ENCODE assay signal across 9 mouse cellular contexts in the genomic region with DNA sequence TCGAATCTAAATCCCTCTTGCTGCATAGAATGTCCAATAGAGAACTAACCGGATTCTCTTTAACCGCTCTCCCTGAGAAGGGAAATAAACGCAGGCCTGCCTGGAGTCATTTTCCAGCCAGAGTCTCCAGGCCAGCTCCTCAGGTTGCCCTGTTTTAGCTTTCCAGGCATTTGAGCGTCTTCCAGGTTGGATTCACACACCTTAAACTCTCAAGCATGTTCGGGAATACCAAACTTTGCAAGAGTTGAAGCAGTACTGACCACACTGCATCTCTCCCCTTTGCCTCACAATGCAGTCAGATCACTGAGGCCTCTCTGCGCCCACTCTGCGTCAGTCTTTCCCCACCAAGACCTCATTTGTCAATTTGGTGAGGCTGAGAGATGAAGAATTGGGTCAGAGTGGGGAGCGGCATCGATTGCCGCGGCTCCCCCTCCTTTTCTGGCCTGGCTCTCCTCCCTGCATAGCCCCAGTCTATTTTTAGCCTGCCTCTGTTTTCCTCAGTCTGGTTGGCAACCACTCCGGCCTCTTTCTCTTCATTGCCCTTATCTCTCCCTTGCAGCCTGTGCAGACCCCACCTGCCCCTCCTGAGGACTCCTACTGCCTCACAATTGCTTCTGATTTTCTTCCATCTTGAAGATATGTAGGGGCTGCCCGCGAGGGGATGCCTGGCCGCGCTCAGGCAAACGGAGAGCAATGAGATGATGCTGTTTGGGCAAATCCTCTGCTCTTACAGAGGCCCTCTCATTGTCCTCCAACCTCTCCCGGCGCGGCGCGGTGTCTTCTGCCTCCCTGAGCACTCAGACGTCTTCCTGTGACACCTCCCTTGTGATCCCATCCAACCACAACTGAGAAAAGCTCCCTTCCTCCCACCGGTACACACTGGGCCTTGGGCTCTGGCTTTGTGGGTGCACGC. TPM values are rescaled to one million over a fixed set of nuclear protein-coding genes. Genes with fewer than 3 reads are reported as not detected.
DNase-seq lines count a peak whose midpoint lies in the region; ATAC-seq and TF ChIP-seq lines count a peak whose summit lies in the region.
"Had no signal": no experiment of that assay in that cellular context is flagged by ENCODE, and none has a peak within 500 bp of the region (broad histone marks: within the 10 kb centered on the region; RNA-seq: fewer than 3 reads in every experiment).

No protein-coding gene starts in this region.

- TF ChIP-seq POLR2A in thymus, adult 2 months (IDR thresholded peaks at IDR 0.05; ENCODE audit: control insufficient read depth, extremely low read depth, insufficient read depth, low read length, poor library complexity): no peak

- TF ChIP-seq CTCF in thymus, adult 2 months (IDR thresholded peaks at IDR 0.05; ENCODE audit: borderline replicate concordance, control insufficient read depth, extremely low read depth, insufficient read depth, low read length, poor library complexity): no peak

- H3K9ac ChIP-seq in neural tube, embryonic 13.5 days: 0 out of 2 replicates have a peak overlapping the region, but pooled peaks have one; percentile 17
- H3K9ac ChIP-seq in embryonic facial prominence, embryonic 13.5 days: no peak overlapping the region
- no peak overlapping the region for H3K9ac ChIP-seq in intestine, embryonic 16.5 days (ENCODE audit: low read depth, low read length)
- H3K9ac ChIP-seq: liver, embryonic 15.5 days had no signal

- no peaks in the 10 kb centered on the region for H3K36me3 ChIP-seq in neural tube, embryonic 13.5 days
- H3K36me3 ChIP-seq in embryonic facial prominence, embryonic 13.5 days: no peaks in the 10 kb centered on the region
- no peaks in the 10 kb centered on the region for H3K36me3 ChIP-seq in intestine, embryonic 16.5 days (ENCODE audit: control insufficient read depth, insufficient read depth, low read length)
- no peaks in the 10 kb centered on the region for H3K36me3 ChIP-seq in thymus, adult 2 months (ENCODE audit: control insufficient read depth, insufficient read depth, low read length)
- H3K36me3 ChIP-seq: liver, embryonic 15.5 days had no signal

- ATAC-seq in neural tube, embryonic 13.5 days (ENCODE audit: low read depth): no peak
- ATAC-seq in embryonic facial prominence, embryonic 13.5 days (ENCODE audit: insufficient number of reproducible peaks, insufficient read depth, low FRiP score, low TSS enrichment, low read depth): no peak
- ATAC-seq in intestine, embryonic 16.5 days: 0 out of 2 replicates have a peak, but pooled peaks have one; percentile 40

- no peak for DNase-seq in neural tube, embryonic 10.5 days (ENCODE audit: extremely low spot score, low spot score)
- DNase-seq in thymus, adult 2 months: peak; percentile 36
- DNase-seq in right cerebral cortex, postnatal 4 days: no peak
- DNase-seq in spleen, postnatal 4 days (ENCODE audit: low spot score in 2 of 2): no peak
- DNase-seq in adrenal gland, adult 18-20 months (ENCODE audit: low spot score in 2 of 2): no peak

- H3K4me1 ChIP-seq in neural tube, embryonic 13.5 days (replicated peaks): peaks cover 65% of the 10 kb centered on the region
- peaks cover 36% of the 10 kb centered on the region for H3K4me1 ChIP-seq in embryonic facial prominence, embryonic 13.5 days
- peaks cover 17% of the 10 kb centered on the region for H3K4me1 ChIP-seq in intestine, embryonic 16.5 days (ENCODE audit: control insufficient read depth, insufficient read depth, low read length)
- H3K4me1 ChIP-seq in thymus, adult 2 months (replicated peaks; ENCODE audit: control insufficient read depth, insufficient read depth, low read length): peaks cover 17% of the 10 kb centered on the region

- peaks cover 67% of the 10 kb centered on the region for H3K27me3 ChIP-seq in neural tube, embryonic 13.5 days
- H3K27me3 ChIP-seq in embryonic facial prominence, embryonic 13.5 days: peaks cover 22% of the 10 kb centered on the region; the same call in 1 of the 2 replicates
- H3K27me3 ChIP-seq in intestine, embryonic 16.5 days (replicated peaks; ENCODE audit: control insufficient read depth, insufficient read depth, low read length): no peaks in the 10 kb centered on the region
- H3K27me3 ChIP-seq in thymus, adult 2 months (ENCODE audit: control insufficient read depth, insufficient read depth, low read length): no peaks in the 10 kb centered on the region

- no peaks in the 10 kb centered on the region for H3K9me3 ChIP-seq in neural tube, embryonic 13.5 days
- H3K9me3 ChIP-seq in embryonic facial prominence, embryonic 13.5 days: no peaks in the 10 kb centered on the region
- H3K9me3 ChIP-seq in intestine, embryonic 16.5 days (ENCODE audit: control insufficient read depth, low read length): no peaks in the 10 kb centered on the region
- H3K9me3 ChIP-seq: liver, embryonic 15.5 days had no signal

- peak overlapping the region; percentile 1; the same call in 1 of the 2 replicates for H3K4me2 ChIP-seq in neural tube, embryonic 13.5 days
- H3K4me2 ChIP-seq in embryonic facial prominence, embryonic 13.5 days: 0 out of 2 replicates have a peak overlapping the region, but pooled peaks have one; percentile 7
- H3K4me2 ChIP-seq in intestine, embryonic 16.5 days (ENCODE audit: low read depth, low read length): no peak overlapping the region
- H3K4me2 ChIP-seq: liver, embryonic 15.5 days had no signal

- no peak overlapping the region for H3K4me3 ChIP-seq in neural tube, embryonic 13.5 days
- H3K4me3 ChIP-seq in embryonic facial prominence, embryonic 13.5 days: no peak overlapping the region
- H3K4me3 ChIP-seq in intestine, embryonic 16.5 days (ENCODE audit: low read length): no peak overlapping the region
- peak overlapping the region; percentile 1; the same call in 1 of the 2 replicates for H3K4me3 ChIP-seq in thymus, adult 2 months (ENCODE audit: control insufficient read depth, insufficient read depth, low read length)
- H3K4me3 ChIP-seq: liver, embryonic 15.5 days had no signal

- peak overlapping the region; percentile 67 for H3K27ac ChIP-seq in neural tube, embryonic 13.5 days (replicated peaks)
- H3K27ac ChIP-seq in embryonic facial prominence, embryonic 13.5 days: peak overlapping the region; percentile 39
- H3K27ac ChIP-seq in intestine, embryonic 16.5 days (ENCODE audit: low read length): no peak overlapping the region
- H3K27ac ChIP-seq in thymus, adult 2 months (ENCODE audit: control insufficient read depth, insufficient read depth, low read length): no peak overlapping the region
- H3K27ac ChIP-seq: liver, embryonic 15.5 days had no signal

- WGBS in neural tube, embryonic 13.5 days: 65% methylated on average over 26 of the region's 26 CpGs
- 55% methylated on average over 26 of the region's 26 CpGs for WGBS in embryonic facial prominence, embryonic 13.5 days
- WGBS in intestine, embryonic 16.5 days: 56% methylated on average over 26 of the region's 26 CpGs
- 40% methylated on average over 26 of the region's 26 CpGs for WGBS in thymus, adult 2 months

RNA-seq across cellular contexts. Expression of a gene that starts 17.8 kb away (rescaled TPM):
- polyA plus RNA-seq in neural tube, embryonic 13.5 days (2015; fragmentation: Nextera tagmentation; extraction: Ambion mirVana): 4.1 and 6.1 TPM in 2 replicates
- polyA plus RNA-seq in embryonic facial prominence, embryonic 13.5 days (2015; fragmentation: Nextera tagmentation; extraction: Ambion mirVana): 1.1 and 1.3 TPM in 2 replicates
- polyA plus RNA-seq in intestine, embryonic 16.5 days (2015; fragmentation: Nextera tagmentation; extraction: Ambion mirVana): 55.9 and 65.6 TPM in 2 replicates
- 5.1 and 6.5 TPM in 2 replicates for polyA plus RNA-seq in thymus, adult 2 months (2012; rRNA removed)
- 1 to 10 TPM in 1 of 2 experiments, under 1 TPM in 1; 0.26 to 2.4 TPM for total RNA-seq in adrenal gland, adult 18-20 months (2021)

RNA-seq across cellular contexts. Expression of a gene that starts 54.5 kb away (rescaled TPM):
- polyA plus RNA-seq in neural tube, embryonic 13.5 days (2015; fragmentation: Nextera tagmentation; extraction: Ambion mirVana): 95.2 and 104 TPM in 2 replicates
- 1.5 and 2.6 TPM in 2 replicates for polyA plus RNA-seq in embryonic facial prominence, embryonic 13.5 days (2015; fragmentation: Nextera tagmentation; extraction: Ambion mirVana)
- 0.48 and 0.56 TPM in 2 replicates for polyA plus RNA-seq in intestine, embryonic 16.5 days (2015; fragmentation: Nextera tagmentation; extraction: Ambion mirVana)
- polyA plus RNA-seq in thymus, adult 2 months (2012; rRNA removed): 1.1 TPM in 2 replicates
- total RNA-seq in adrenal gland, adult 18-20 months (2021): 1 to 10 TPM; 2.1 to 2.4 TPM

Comparison
In these comparisons a context has a peak if more than half of its experiments do, and no peak if none do; other contexts are left out.
1. H3K27ac ChIP-seq: peak in neural tube, embryonic 13.5 days (single experiment) and embryonic facial prominence, embryonic 13.5 days (single experiment); none in intestine, embryonic 16.5 days (single experiment) and thymus, adult 2 months (single experiment).
2. RNA of a gene that starts 54.5 kb away (polyA plus RNA-seq): 95.2 to 104 TPM in neural tube, embryonic 13.5 days; 1.5 to 2.6 TPM in embryonic facial prominence, embryonic 13.5 days, 1.1 TPM in thymus, adult 2 months and 0.48 to 0.56 TPM in intestine, embryonic 16.5 days; every median in the first group is over 10 times any median in the second.